Mouse (Mus musculus) thymus, postnatal 14 days (tissue): ENCODE measurements around the gene Hoxc4.

Source experiments
- DNase-seq: peaks from one replicate; pipeline ENCODE4 v3.0.0; 2021

Gene Hoxc4

GRCm38 (mm10) chr15:102991782-102992181, 27.0 kb upstream of the Hoxc4 start:
- DNase-seq, result no peak

- no peak for DNase-seq
These were observed 26.5 kb upstream of the Hoxc4 start for GRCm38 (mm10) chr15:102992206-102992605.

GRCm38 (mm10) chr15:102992863-102993262, 25.9 kb upstream of the Hoxc4 start:
- no peak for DNase-seq

GRCm38 (mm10) chr15:102996548-102996947, 22.2 kb upstream of the Hoxc4 start:
- no peak for DNase-seq

GRCm38 (mm10) chr15:102997431-102997830, 21.3 kb upstream of the Hoxc4 start:
- no peak for DNase-seq

GRCm38 (mm10) chr15:102997939-102998355, 20.8 kb upstream of the Hoxc4 start, which contains the start of gene Hoxc6:
Gene Hoxc6, plus strand, starts transcription at chr15:102998257.
- no peak for DNase-seq

GRCm38 (mm10) chr15:102998608-102999182, 20.0 kb upstream of the Hoxc4 start:
- no peak for DNase-seq

GRCm38 (mm10) chr15:102999183-102999831, 19.4 kb upstream of the Hoxc4 start:
- DNase-seq, result peak; percentile 19

GRCm38 (mm10) chr15:102999955-103000354, 18.8 kb upstream of the Hoxc4 start:
- no peak for DNase-seq

- no peak for DNase-seq
These were observed 18.2 kb upstream of the Hoxc4 start for GRCm38 (mm10) chr15:103000501-103000901.

GRCm38 (mm10) chr15:103001370-103001769, 17.4 kb upstream of the Hoxc4 start:
- no peak for DNase-seq

- DNase-seq, result no peak
These were observed 16.6 kb upstream of the Hoxc4 start for GRCm38 (mm10) chr15:103002156-103002555.

- DNase-seq, result no peak
These were observed 15.8 kb upstream of the Hoxc4 start for GRCm38 (mm10) chr15:103002821-103003448.

GRCm38 (mm10) chr15:103005308-103005707, 13.4 kb upstream of the Hoxc4 start:
- no peak for DNase-seq

- DNase-seq, result no peak
These were observed 12.9 kb upstream of the Hoxc4 start for GRCm38 (mm10) chr15:103005797-103006196.

GRCm38 (mm10) chr15:103006326-103006725, 12.4 kb upstream of the Hoxc4 start:
- no peak for DNase-seq

- DNase-seq, result no peak
These were observed 9.2 kb upstream of the Hoxc4 start for GRCm38 (mm10) chr15:103009265-103010111.

- no peak for DNase-seq
These were observed 8.5 kb upstream of the Hoxc4 start for GRCm38 (mm10) chr15:103010112-103010846.

- DNase-seq, result no peak
These were observed 7.7 kb upstream of the Hoxc4 start for GRCm38 (mm10) chr15:103010847-103011555.

GRCm38 (mm10) chr15:103011928-103012486, 6.7 kb upstream of the Hoxc4 start:
- no peak for DNase-seq

GRCm38 (mm10) chr15:103013238-103013984, 5.3 kb upstream of the Hoxc4 start:
- DNase-seq, result peak; percentile 20
